Mouse (Mus musculus): ENCODE measurements at regions not wholly inside any gene's neighbourhood (a gene's known extent, or its start where the extent isn't known, plus 50 kb on each side); places are given as distances from the start of the nearest gene placed in this dataset.

- Histone ChIP-seq H3K79me2 (replicated peaks; ENCODE audit: control insufficient read depth, extremely low read depth, insufficient read depth, poor library complexity, severe bottlenecking) (no peaks in the 10 kb centered on the region), H3K9me3 (replicated peaks; ENCODE audit: low read length) (peaks cover 2% of the 10 kb centered on the region), H3K4me1 (ENCODE audit: control insufficient read depth in 1 of 2, insufficient read depth in 2 of 2) (no peaks in the 10 kb centered on the region), H3K27me3 (replicated peaks) (peaks cover 83% of the 10 kb centered on the region), H3K27ac (ENCODE audit: insufficient read depth, low read depth) (no peak overlapping the region), H3K9ac (ENCODE audit: insufficient read depth, low read depth) (no peak overlapping the region), H3K36me3 (replicated peaks in 1 of 2; ENCODE audit: control insufficient read depth in 1 of 2, insufficient read depth in 1 of 2, low read length in 1 of 2) (no peaks in the 10 kb centered on the region), H3K4me2 (ENCODE audit: insufficient read depth, low read depth, poor library complexity, severe bottlenecking) (no peak overlapping the region), H3K4me3 (replicated peaks in 1 of 3; ENCODE audit: low read depth in 2 of 3, low read length in 2 of 3, poor library complexity in 1 of 3) (no peak overlapping the region)
- in situ Hi-C loops (cut with MboI; ENCODE audit: low pct_ligation_motif_present, low pct_unique_long_range_greater_than_20kb, low sequenced_read_pairs): no loop called here
- dilution Hi-C loops (cut with MboI; ENCODE audit: extremely low pct_ligation_motif_present, extremely low pct_unique_long_range_greater_than_20kb, low sequenced_read_pairs): no loop called here
- no peak for TF ChIP-seq POLR2A (IDR thresholded peaks at IDR 0.05; ENCODE audit: low read depth, low read length)
- no peak for DNase-seq (ENCODE audit: extremely low read depth)
Measured at GRCm38 (mm10) chr4:124395069-124395965, 215.3 kb downstream of the 3100002H09Rik start.

- H3K9ac ChIP-seq (ENCODE audit: insufficient read depth, low read depth): no peak overlapping the region
- no peak for DNase-seq (ENCODE audit: extremely low read depth)
- H3K4me2 ChIP-seq (ENCODE audit: insufficient read depth, low read depth, poor library complexity, severe bottlenecking): no peak overlapping the region
- H3K27me3 ChIP-seq (replicated peaks): peaks cover 85% of the 10 kb centered on the region
- H3K4me1 ChIP-seq (ENCODE audit: control insufficient read depth in 1 of 2, insufficient read depth in 2 of 2): no peaks in the 10 kb centered on the region
- no peak for TF ChIP-seq NRF1 (IDR thresholded peaks at IDR 0.05; ENCODE audit: low read depth, low read length)
- no peak for TF ChIP-seq JUND (conservative IDR thresholded peaks at IDR 0.05; ENCODE audit: low read depth, low read length)
- TF ChIP-seq USF2 (conservative IDR thresholded peaks at IDR 0.05; ENCODE audit: low read depth, low read length): no peak
- no peak for TF ChIP-seq KAT2A (IDR thresholded peaks at IDR 0.05; ENCODE audit: insufficient replicate concordance, low read length)
- TF ChIP-seq MEF2A (IDR thresholded peaks at IDR 0.05; ENCODE audit: borderline replicate concordance, low read depth, low read length): no peak
- TF ChIP-seq USF1 (IDR thresholded peaks at IDR 0.05; ENCODE audit: low read depth, low read length): no peak
- TF ChIP-seq ZKSCAN1 (IDR thresholded peaks at IDR 0.05; ENCODE audit: borderline replicate concordance, low read depth, low read length): no peak
- TF ChIP-seq MAZ (IDR thresholded peaks at IDR 0.05; ENCODE audit: low read depth, low read length): no peak
- TF ChIP-seq MAFK (IDR thresholded peaks at IDR 0.05; ENCODE audit: insufficient replicate concordance, low read length): no peak
- no peak for TF ChIP-seq MYC (IDR thresholded peaks at IDR 0.05; ENCODE audit: low read depth, low read length)
- no peak for TF ChIP-seq SMC3 (IDR thresholded peaks at IDR 0.05; ENCODE audit: low read depth, low read length)
- no peak for TF ChIP-seq NELFE (IDR thresholded peaks at IDR 0.05; ENCODE audit: low read depth, low read length)
- no peaks in the 10 kb centered on the region for H3K36me3 ChIP-seq (replicated peaks in 1 of 2; ENCODE audit: control insufficient read depth in 1 of 2, insufficient read depth in 1 of 2, low read length in 1 of 2)
- H3K79me2 ChIP-seq (replicated peaks; ENCODE audit: control insufficient read depth, extremely low read depth, insufficient read depth, poor library complexity, severe bottlenecking): no peaks in the 10 kb centered on the region
- peaks cover 2% of the 10 kb centered on the region for H3K9me3 ChIP-seq (replicated peaks; ENCODE audit: low read length)
- in situ Hi-C loops (cut with MboI; ENCODE audit: low pct_ligation_motif_present, low pct_unique_long_range_greater_than_20kb, low sequenced_read_pairs): no loop called here
- no peak overlapping the region for H3K27ac ChIP-seq (ENCODE audit: insufficient read depth, low read depth)
- H3K4me3 ChIP-seq (replicated peaks in 1 of 3; ENCODE audit: low read depth in 2 of 3, low read length in 2 of 3, poor library complexity in 1 of 3): no peak overlapping the region
- dilution Hi-C loops (cut with MboI; ENCODE audit: extremely low pct_ligation_motif_present, extremely low pct_unique_long_range_greater_than_20kb, low sequenced_read_pairs): no loop called here
Measured at GRCm38 (mm10) chr4:124393595-124393994, 217.0 kb downstream of the 3100002H09Rik start.

Data from CH12.LX (cell line).